Mouse (Mus musculus) heart, adult 9 months (tissue): Measurements from ENCODE around the gene Scgb1b10.
"Not testable (repeated sequence)": the region's sequence is repeated elsewhere in the genome, so short reads cannot be mapped to it uniquely, and the experiment has no call there.

Source experiments
- DNase-seq, 2 experiments: peaks; one replicate each; pipeline ENCODE4 v3.0.0; 2022; ENCODE audit warnings: low spot score in 2 of 2

The Scgb1b10 gene

GRCm38 (mm10) chr7:32100553-32100952 lies at the start of gene Scgb1b10:
Gene Scgb1b10, plus strand, starts transcription at chr7:32100853.
- DNase-seq = not testable (repeated sequence)
